Mouse (Mus musculus) forebrain, embryonic 12.5 days (tissue): ENCODE results near the gene Fam57b. TPM values are rescaled to one million over a fixed set of nuclear protein-coding genes. Genes with fewer than 3 reads are reported as not detected.

ENCODE experiments used
- ATAC-seq: fragments of 200-750 bp; cut with Nextera tagmentation; 2 replicates; pipeline ENCODE4 v1.8.0; 2017; ENCODE audit warnings: moderate TSS enrichment; ENCODE audit not compliant: low FRiP score
- H3K27ac ChIP-seq: fragments of 300-500 bp; sonication (generic); 2 replicates; pipeline ENCODE4 v1.5.1; 2016; ENCODE audit warnings: mild to moderate bottlenecking
- H3K27me3 ChIP-seq: fragments of 300-500 bp; sonication (generic); 2 replicates; pipeline ENCODE4 v1.6.1; 2016; ENCODE audit warnings: mild to moderate bottlenecking
- H3K36me3 ChIP-seq: fragments of 300-500 bp; sonication (generic); replicated peaks from 2 replicates; pipeline ENCODE4 v1.6.1; 2016; ENCODE audit warnings: mild to moderate bottlenecking
- H3K4me1 ChIP-seq: fragments of 300-500 bp; sonication (generic); 2 replicates; pipeline ENCODE4 v1.6.1; 2016
- H3K4me2 ChIP-seq: fragments of 300-500 bp; sonication (generic); 2 replicates; pipeline ENCODE4 v1.6.1; 2016; ENCODE audit warnings: mild to moderate bottlenecking, moderate library complexity
- H3K4me3 ChIP-seq: fragments of 300-500 bp; sonication (generic); replicated peaks from 2 replicates; pipeline ENCODE4 v1.5.1; 2016; ENCODE audit warnings: mild to moderate bottlenecking
- H3K9ac ChIP-seq: fragments of 300-500 bp; sonication (generic); 2 replicates; pipeline ENCODE4 v1.6.1; 2016; ENCODE audit warnings: mild to moderate bottlenecking
- H3K9me3 ChIP-seq: fragments of 300-500 bp; sonication (generic); 2 replicates; pipeline ENCODE4 v1.6.1; 2016
- WGBS: fragments of 180-500 bp; shearing (Covaris S2); methylation state at CpG from one replicate; pipeline ENCODE4 v1.1.7; 2016; 5-methylcytosine and 5-hydroxymethylcytosine counted together
- polyA plus RNA-seq: library from polyadenylated mRNA; unstranded; fragments of >200 nt; fragmentation: Nextera tagmentation; extraction: Ambion mirVana; gene quantifications from 2 replicates; pipeline ENCODE4 v1.2.1, GENCODE M21; 2016

Fam57b gene
- polyA plus RNA-seq: 16.2 and 17.6 TPM in 2 replicates

DNA sequence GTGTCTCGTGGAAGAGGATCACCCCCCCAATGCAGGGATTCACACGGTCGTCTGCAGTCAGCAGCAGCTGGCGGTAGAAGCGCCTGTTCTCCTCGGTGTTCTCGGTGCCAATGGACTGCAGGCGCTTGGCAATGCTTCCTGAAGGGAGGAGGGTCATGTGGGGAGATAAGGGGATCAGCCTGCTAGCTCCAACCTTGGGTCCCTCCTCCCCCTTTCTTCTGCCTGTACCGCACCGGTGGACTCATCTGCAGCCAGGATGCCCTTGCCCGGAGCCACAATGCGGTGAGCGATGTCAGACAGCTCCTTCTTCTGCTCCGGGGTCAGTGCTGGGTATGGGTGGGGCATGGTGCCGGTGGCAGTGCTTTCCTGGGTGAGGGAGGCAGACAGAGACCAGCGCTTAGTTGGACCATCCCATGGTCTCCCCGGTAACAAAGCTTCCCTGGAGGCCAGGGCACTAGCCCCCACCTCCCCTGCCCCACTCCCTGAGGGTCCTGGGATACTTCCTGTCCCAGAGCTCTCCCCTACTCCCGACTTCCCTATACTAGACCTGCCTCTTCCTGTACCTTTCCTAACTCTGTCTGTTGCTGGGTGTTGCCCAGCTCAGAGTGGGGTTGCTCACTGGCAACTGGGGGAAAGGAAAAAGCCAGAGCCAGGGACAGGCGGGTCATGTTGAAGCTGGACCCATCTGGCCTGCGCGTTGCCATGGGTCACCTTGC is at the start of gene Fam57b:
Gene Fam57b, plus strand, starts transcription at position 258 of the 716 bp plus-strand sequence.
- peaks cover 48% of the 10 kb centered on the region for H3K4me1 ChIP-seq
- H3K36me3 ChIP-seq: peaks cover 49% of the 10 kb centered on the region
- WGBS: 36% methylated on average over 21 of the region's 21 CpGs

DNA sequence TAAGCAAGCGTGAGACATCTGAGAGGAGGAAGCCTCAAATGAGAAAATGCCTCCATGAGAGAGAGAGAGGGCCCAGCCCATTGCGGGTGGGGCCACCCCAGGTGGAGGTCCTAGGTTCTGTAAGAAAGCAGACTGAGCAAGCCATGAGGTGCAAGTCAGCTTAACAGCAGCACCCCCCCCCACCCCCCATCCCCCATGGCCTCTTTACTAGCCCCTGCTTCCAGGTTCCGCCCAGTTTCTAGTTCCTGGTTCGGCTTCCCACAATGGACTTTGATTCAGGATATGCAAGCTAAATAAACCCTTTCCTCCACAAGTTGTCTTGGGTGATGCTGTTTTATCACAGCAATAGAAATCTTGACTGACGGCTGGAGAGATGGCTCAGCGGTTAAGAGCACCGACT is 48.6 kb upstream of the Fam57b start:
- no peak for ATAC-seq
- Histone ChIP-seq H3K4me2 (no peak overlapping the region), H3K9me3 (no peaks in the 10 kb centered on the region), H3K27ac (no peak overlapping the region), H3K4me3 (no peak overlapping the region), H3K4me1 (no peaks in the 10 kb centered on the region), H3K36me3 (no peaks in the 10 kb centered on the region), H3K27me3 (no peaks in the 10 kb centered on the region), H3K9ac (no peak overlapping the region)
- WGBS: 83% methylated on average over 7 of the region's 7 CpGs

More for the DNA sequence above, at the start of gene Fam57b:
- peak within 1 kb of the TSS; percentile 96 for H3K27ac ChIP-seq
- no peaks in the 10 kb centered on the region for H3K27me3 ChIP-seq
- H3K4me2 ChIP-seq: peak within 1 kb of the TSS; percentile 78
- H3K4me3 ChIP-seq: peak within 1 kb of the TSS; percentile 79
- peak within 1 kb of the TSS; percentile 89 for H3K9ac ChIP-seq
- no peaks in the 10 kb centered on the region for H3K9me3 ChIP-seq
- no peak for ATAC-seq

DNA sequence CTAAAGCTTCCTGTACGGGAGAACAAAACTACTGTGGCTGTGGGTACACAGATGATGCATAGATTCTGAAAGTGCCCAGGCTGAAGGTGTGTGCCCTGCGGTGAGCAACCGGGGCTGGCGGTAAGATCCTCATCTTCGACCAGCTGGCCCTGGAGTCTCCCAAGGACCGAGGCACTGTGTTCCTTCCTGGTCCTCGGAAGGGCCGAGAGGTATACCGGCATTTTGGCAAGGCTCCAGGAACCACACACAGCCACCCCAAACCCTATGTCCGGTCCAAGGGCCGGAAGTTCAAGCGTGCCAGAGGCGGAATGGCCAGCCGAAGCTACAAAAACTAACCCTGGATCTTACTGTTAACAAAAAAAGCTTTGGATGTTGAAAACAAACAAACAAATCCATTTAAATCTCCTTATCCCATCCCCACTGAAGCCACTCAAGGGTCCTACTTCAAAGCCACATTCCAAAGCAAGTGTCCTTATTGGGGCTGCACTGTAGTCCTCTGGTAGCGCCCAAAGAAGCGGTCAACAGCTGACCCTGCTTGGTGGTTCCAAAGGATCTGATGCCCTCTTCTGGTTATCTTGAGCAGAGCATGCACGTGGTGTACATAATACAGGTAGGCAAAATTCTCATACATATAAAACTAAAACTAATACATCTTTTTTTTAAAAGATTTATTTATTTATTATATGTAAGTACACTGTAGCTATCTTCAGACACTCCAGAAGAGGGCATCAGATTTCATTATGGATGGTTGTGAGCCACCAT is 47.7 kb upstream of the Fam57b start:
- whole genome bisulfite sequencing: 95% methylated on average over 17 of the region's 17 CpGs
- no peak overlapping the region for H3K4me2 ChIP-seq
- H3K9me3 ChIP-seq: no peaks in the 10 kb centered on the region
- H3K27ac ChIP-seq: no peak overlapping the region
- H3K9ac ChIP-seq: no peak overlapping the region
- H3K27me3 ChIP-seq: no peaks in the 10 kb centered on the region
- no peaks in the 10 kb centered on the region for H3K4me1 ChIP-seq
- ATAC-seq: no peak
- H3K4me3 ChIP-seq: no peak overlapping the region
- H3K36me3 ChIP-seq: no peaks in the 10 kb centered on the region

DNA sequence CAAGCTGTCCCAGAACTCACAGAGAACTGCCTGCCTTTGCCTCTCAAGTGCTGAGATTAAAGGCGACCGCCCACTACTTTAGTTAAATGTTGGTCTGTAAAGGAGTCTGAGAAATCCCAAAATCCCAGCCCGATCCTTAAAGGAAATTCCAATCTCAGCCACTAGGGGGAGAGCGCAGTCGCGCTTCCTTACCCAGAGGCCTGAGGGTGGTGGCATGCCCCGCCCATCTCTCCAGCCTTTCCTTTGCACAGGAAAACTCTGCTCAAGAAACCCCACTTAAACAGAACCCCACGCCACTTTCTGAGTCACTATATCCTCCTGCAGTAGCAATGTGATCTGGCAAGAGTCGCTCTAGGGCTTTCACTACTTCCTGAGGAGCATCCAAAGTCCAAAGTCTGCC is 42.6 kb upstream of the Fam57b start:
- H3K27ac ChIP-seq: no peak overlapping the region
- 0% methylated on average over 9 of the region's 9 CpGs for WGBS
- H3K36me3 ChIP-seq: no peaks in the 10 kb centered on the region
- H3K27me3 ChIP-seq: no peaks in the 10 kb centered on the region
- peaks cover 7% of the 10 kb centered on the region for H3K4me1 ChIP-seq
- peak; percentile 45 for ATAC-seq
- peak overlapping the region; percentile 13; the same call in 1 of the 2 replicates for H3K9ac ChIP-seq
- H3K9me3 ChIP-seq: no peaks in the 10 kb centered on the region
- H3K4me3 ChIP-seq: no peak overlapping the region
- no peak overlapping the region for H3K4me2 ChIP-seq

DNA sequence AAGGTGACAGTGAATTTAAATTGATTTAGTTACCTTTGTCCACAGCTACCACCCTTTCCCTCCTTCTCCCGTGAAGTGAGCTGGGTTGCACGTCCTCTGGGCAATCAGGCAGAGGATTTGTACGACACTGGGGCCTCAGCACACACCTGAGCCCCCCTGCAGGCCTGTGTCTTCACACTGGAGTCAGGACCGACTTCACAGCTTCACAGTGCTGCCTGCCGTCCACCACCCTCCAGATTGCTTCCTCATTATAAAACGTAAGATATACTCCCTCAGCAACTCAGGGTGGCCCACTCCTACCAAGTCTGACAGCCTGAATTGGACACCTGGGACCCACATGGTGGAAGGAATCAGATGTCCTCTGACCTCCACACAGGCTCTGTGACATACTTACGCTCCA is 38.9 kb upstream of the Fam57b start:
- Histone ChIP-seq H3K27me3 (no peaks in the 10 kb centered on the region), H3K4me2 (peak overlapping the region; percentile 93; the same call in 1 of the 2 replicates), H3K9me3 (no peaks in the 10 kb centered on the region), H3K4me1 (peaks cover 32% of the 10 kb centered on the region), H3K9ac (no peak overlapping the region), H3K4me3 (no peak overlapping the region), H3K36me3 (peaks cover 13% of the 10 kb centered on the region), H3K27ac (0 out of 2 replicates have a peak overlapping the region, but pooled peaks have one; percentile 57)
- ATAC-seq: peak; percentile 16; the same call in 1 of the 2 replicates
- WGBS: 65% methylated on average over 7 of the region's 7 CpGs

DNA sequence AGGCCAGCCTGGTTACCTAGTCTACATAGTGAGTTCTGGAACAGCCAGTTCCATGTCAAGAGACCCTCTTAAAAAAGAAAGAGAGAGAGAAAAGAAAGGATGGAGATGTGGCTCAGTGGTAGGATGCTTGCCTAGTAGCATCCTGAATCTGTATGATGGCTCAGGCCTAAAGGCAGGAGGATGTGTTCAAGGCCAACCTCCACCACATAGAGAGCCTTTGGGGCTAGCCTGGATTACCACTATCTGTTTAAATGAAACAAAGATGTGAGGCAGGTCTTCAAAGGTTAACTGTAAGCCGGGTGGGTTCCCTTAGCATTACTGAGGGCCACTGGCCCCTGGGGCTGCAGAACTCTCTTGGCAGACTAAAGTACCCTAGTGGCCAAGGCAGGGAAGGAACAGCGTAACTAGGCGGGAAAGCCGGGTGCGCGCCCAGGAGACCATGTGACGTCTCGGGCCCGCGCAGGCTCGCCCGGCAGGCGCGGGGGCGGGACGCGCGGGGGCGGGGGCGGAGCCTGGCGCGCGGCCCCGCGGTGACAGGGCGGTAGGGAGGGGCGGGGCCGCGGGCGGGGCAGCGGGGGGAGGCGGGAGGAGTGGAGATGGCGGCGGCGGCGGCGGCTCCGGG is 38.3 kb upstream of the Fam57b start, which contains the start of gene Mapk3:
Gene Mapk3, plus strand, starts transcription at position 552 of the 622 bp plus-strand sequence.
- peak within 1 kb of the TSS; percentile 77 for H3K4me3 ChIP-seq
- no peaks in the 10 kb centered on the region for H3K27me3 ChIP-seq
- peak; percentile 63 for ATAC-seq
- peak within 1 kb of the TSS; percentile 85 for H3K9ac ChIP-seq
- WGBS: 4% methylated on average over 30 of the region's 38 CpGs
- H3K4me1 ChIP-seq: peaks cover 32% of the 10 kb centered on the region
- peak within 1 kb of the TSS; percentile 88 for H3K27ac ChIP-seq
- H3K9me3 ChIP-seq: no peaks in the 10 kb centered on the region
- peaks cover 20% of the 10 kb centered on the region for H3K36me3 ChIP-seq
- peak within 1 kb of the TSS; percentile 93 for H3K4me2 ChIP-seq

DNA sequence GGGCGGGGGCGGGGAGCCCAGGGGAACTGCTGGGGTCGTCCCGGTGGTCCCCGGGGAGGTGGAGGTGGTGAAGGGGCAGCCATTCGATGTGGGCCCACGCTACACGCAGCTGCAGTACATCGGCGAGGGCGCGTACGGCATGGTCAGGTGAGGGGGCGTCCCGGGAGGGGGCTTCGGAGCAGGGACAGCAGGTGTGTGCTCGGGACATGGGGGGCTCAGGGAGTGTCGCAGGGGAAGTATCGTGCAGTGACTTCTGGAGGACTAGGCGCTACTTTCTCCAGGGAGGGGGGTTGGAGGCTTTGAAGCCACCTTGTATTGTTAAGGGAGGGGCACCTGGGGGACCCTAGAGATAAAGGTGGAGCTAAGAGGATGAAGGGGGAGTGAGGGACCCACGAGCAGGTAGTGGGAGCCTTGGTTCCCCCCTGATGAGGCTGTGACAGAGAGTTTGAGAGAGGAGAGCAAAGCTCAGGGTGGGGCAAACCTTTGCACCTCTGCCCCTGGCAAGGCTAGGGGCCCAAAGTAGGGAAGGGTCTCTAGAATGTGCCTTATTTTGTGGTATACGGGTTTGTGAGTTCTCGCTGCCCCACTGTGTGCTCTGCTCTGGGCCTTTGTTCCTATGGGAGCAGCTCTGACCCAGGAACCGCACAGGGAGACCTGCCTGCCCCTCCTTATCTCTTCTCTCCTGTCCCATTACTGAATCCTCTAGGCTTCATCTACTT is 37.6 kb upstream of the Fam57b start:
- Histone ChIP-seq H3K9ac (peak overlapping the region; percentile 85), H3K9me3 (no peaks in the 10 kb centered on the region), H3K4me1 (peaks cover 32% of the 10 kb centered on the region), H3K36me3 (peaks cover 26% of the 10 kb centered on the region), H3K4me3 (peak overlapping the region; percentile 77), H3K27me3 (no peaks in the 10 kb centered on the region), H3K27ac (peak overlapping the region; percentile 88), H3K4me2 (peak overlapping the region; percentile 93)
- ATAC-seq: peak; percentile 52
- under 1% methylated on average over 22 of the region's 24 CpGs for WGBS

DNA sequence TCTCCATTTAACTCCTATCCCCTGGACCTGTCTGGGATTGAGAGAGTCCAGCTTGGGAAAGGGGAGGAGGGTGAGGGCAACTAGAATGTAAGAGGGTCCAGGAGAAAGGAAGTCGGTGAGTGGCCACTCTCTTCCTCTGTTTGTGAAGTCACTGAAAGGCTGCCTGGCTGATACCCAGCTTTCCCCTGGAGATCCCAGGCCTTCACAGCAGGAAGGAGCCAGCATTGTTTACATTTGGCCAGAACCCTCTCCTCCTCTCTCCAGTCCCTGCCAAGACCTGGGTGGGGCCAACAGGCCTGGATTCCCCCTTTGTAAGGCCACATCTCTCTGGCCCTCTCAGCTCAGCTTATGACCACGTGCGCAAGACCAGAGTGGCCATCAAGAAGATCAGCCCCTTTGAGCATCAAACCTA is 37.1 kb upstream of the Fam57b start:
- peak; percentile 13 for ATAC-seq
- peak overlapping the region; percentile 88 for H3K27ac ChIP-seq
- 22% methylated on average over 3 of the region's 3 CpGs for WGBS
- peaks cover 27% of the 10 kb centered on the region for H3K4me1 ChIP-seq
- H3K27me3 ChIP-seq: no peaks in the 10 kb centered on the region
- H3K4me2 ChIP-seq: peak overlapping the region; percentile 93
- no peaks in the 10 kb centered on the region for H3K9me3 ChIP-seq
- H3K36me3 ChIP-seq: peaks cover 32% of the 10 kb centered on the region
- H3K9ac ChIP-seq: peak overlapping the region; percentile 85
- H3K4me3 ChIP-seq: peak overlapping the region; percentile 77

DNA sequence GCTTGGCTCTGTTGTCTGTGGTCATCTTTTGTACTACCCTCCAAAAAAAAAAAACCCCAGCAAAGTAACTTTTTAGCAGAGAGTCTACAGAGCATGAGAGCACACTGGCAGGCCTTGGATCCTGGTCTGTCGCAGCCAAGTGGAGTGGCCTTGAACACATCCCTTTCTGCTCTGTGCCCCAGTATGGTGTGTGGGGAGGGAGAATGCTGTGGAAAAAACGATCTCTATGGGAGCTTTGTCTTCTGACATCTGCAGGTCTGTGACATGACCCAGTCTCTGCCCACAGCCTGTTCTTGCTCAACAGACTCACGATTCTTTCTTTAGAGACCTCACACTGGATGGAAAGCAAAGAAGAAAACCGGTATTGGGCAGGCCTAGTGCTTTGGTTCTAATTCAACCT is 36.5 kb upstream of the Fam57b start:
- ATAC-seq: no peak
- WGBS: 81% methylated on average over 4 of the region's 4 CpGs
- H3K4me1 ChIP-seq: peaks cover 27% of the 10 kb centered on the region
- H3K9me3 ChIP-seq: no peaks in the 10 kb centered on the region
- peak overlapping the region; percentile 88; the same call in 1 of the 2 replicates for H3K27ac ChIP-seq
- H3K27me3 ChIP-seq: no peaks in the 10 kb centered on the region
- no peak overlapping the region for H3K4me3 ChIP-seq
- H3K36me3 ChIP-seq: peaks cover 38% of the 10 kb centered on the region
- H3K4me2 ChIP-seq: peak overlapping the region; percentile 93
- no peak overlapping the region for H3K9ac ChIP-seq

DNA sequence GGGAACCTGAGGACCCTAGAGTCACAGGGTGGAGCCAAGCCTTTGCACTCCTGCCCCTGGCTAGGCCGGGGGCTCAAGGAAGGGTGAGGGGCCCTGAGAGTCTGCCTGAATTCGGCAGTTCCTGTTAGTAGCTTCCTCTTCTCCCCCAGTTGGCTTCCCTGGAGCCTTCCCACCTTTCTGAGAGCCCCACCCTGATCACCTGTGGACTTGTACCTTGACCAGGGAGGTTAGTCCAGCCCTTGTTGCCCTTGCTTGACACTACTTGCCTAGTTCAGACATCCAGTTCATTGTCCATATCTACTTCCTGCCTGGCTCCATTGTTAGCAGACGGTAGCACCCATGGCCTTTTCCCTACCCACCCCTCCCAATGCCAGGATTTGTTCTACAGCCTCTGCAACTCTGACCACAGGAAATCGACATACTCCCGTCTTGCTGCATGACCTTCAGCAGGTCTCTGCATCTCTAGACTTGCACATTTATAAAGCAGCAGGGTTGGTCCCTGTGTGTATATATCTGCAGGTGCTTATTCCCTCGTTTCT is 35.9 kb upstream of the Fam57b start:
- no peak for ATAC-seq
- H3K4me3 ChIP-seq: no peak overlapping the region

DNA sequence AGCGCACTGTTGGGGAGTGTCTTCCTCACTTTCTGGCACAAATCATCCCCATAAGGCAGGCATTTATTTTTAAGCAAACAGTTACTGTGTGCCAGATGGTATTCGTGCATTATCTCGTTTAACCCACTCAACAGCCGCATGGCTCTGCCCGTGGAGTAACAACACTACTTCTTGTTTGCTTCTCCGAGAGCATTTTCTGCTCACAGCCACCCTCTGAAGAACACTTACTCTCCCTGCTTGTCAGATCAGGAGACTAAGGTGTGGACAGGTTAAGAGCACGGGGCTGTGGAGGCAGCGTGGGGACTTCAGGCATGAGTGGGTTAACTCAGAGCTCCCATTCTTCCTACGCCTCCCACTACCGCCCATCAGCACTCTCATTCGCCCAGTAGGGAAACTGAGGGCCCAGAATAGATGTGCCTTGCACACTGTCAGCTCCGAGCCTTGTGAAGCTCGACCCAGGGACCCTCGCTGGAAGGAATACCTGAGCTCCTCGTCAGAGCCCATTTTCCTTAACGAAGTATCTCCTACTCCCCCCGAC is 34.9 kb upstream of the Fam57b start:
- H3K27ac ChIP-seq: peak overlapping the region; percentile 69
- H3K4me2 ChIP-seq: no peak overlapping the region
- H3K9me3 ChIP-seq: no peaks in the 10 kb centered on the region
- H3K4me3 ChIP-seq: no peak overlapping the region
- no peaks in the 10 kb centered on the region for H3K27me3 ChIP-seq
- H3K4me1 ChIP-seq: peaks cover 27% of the 10 kb centered on the region
- ATAC-seq: no peak
- no peak overlapping the region for H3K9ac ChIP-seq
- H3K36me3 ChIP-seq: peaks cover 53% of the 10 kb centered on the region
- 74% methylated on average over 17 of the region's 17 CpGs for WGBS

More for the DNA sequence above, 35.9 kb upstream of the Fam57b start:
- Histone ChIP-seq H3K4me1 (peaks cover 27% of the 10 kb centered on the region), H3K27me3 (no peaks in the 10 kb centered on the region), H3K27ac (0 out of 2 replicates have a peak overlapping the region, but pooled peaks have one; percentile 5), H3K36me3 (peaks cover 44% of the 10 kb centered on the region), H3K4me2 (peak overlapping the region; percentile 93), H3K9me3 (no peaks in the 10 kb centered on the region), H3K9ac (no peak overlapping the region)
- 87% methylated on average over 6 of the region's 6 CpGs for WGBS
